Mouse (Mus musculus): ENCODE measurements around the gene Tceal5. TPM values are rescaled to one million over a fixed set of nuclear protein-coding genes. Genes with fewer than 3 reads are reported as not detected.

Gene Tceal5
- 0.28 TPM in 1 of 2 replicates, not detected in the other for polyA plus RNA-seq (2012; ENCODE audit: low replicate concordance)

DNA sequence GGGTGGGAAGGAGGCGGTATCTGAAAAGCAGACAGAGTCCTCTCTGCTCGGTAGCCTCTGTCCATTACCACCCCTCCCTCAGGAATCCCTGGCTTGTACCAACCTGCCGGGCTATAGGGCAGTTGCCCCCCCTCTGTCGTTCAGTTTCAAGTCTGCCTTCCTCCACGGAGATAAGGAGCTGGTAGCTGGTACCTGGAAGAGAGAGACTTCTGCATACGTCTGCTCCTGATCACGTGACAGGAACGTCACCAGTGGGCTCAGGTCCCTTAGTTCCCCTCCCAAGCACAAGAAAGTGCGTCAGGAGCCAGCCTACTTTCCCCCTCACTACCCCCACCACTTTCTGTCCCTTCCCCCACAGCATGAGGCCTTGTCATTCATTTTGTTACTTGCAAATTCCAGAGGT is at the start of gene Tceal5:
Gene Tceal5, minus strand, starts transcription at position 213 of the 403 bp plus-strand sequence.

DNA sequence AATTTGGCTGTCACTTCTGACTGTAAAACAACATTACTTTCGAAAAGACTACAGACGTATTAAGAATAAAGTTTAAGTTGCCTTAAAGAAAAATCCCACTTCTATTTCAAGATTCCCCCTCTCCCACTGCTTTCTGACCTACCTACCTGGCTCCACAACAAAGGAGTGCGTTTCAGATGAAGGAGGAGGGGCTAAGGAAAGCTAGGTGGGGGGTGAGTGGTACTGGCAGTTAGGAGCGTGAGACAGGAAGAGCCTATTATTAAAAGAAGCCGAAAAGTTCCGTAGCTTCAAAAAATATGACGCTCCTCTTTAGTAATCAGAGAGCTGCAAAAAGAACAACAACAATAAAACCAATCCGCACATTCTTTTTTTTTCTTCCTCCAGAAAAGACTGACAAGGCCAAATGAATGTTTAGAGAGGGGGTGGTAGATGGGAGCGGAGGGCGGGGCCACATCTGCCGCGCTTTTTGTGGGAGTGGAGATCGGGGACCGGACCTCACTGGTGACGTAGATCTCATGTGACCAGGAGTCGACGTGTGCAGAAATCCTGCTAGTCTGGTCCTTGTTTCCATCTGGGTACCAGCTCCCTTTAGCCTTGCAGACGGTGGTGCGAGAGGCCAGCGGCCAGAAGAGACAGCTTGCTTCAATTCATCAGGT is 41.0 kb upstream of the Tceal5 start, which contains the start of gene Tceal9:
Gene Tceal9, plus strand, starts transcription at position 506 of the 656 bp plus-strand sequence.

DNA sequence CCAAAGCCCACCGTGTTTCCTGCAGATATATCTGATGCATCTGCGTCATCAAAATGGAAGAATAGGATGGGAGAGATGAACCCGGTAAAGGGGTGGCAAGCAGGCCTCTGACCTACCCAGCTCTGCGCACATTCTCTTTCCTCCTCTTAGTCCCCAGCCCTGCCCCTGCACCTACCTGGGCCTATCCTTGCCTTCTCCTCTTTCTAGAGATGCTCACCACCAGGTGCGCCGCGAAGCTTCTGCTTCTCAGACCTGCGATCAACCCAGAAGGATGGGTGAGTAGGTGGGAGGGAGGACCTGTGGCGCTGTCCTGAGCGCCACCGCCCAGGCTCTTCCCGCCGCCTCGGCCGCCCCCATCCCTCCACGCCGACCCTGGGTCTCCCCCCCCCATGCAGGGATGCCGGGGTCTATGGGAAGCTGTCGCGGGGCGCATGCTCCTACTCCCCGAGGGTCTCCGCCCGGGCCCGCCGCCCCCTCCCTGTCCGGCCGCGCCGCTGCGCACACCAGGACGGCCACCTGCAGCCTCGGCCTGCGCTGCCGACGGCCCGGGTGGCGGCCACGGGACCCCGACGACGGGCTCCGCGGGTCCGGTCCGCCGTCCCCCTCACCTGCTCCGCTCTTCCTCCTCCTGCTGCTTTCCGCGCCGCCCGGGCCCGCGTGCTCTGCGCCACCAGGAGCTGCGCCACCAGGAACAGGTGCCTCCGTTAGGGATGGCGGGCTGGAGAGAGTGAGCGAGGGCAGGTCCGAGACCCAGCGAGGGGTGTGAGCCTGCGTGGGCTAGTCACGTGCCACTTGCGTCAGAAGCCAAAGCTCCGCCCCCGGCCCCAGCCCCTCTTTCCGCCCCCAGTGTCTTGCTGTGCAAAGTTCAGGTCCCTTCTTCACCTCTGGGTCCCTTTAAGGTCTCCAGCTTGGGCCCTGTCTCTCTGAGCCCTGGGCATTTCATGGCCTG is 11.3 kb upstream of the Tceal5 start, which contains the start of the genes Tceal7 and Bex1:
Gene Tceal7, plus strand, starts transcription at position 51 of the 949 bp plus-strand sequence.
Gene Bex1, minus strand, starts transcription at position 785 of the 949 bp plus-strand sequence.

DNA sequence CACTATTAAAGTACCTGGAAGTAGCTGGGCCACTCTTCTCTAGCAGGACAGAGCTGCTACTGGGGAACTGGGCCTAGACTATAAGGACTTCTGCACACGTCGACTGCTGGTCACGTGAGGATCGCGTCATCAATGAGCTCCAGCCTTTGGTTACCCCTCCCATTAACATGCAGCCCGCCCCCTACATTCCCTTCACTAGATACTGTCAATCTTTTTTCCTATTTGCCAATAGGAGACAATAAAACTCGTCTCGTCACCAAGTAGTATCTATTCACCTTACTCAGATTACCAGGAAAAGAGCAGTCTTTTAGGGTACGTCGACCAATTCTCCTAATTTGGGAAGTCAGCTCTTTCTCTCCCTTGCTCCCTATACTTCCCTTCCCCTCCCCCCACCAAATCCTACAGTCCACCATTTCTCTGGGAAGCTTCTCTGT is 31.5 kb downstream of the Tceal5 start, which contains the start of gene Tceal8:
Gene Tceal8, minus strand, starts transcription at position 225 of the 434 bp plus-strand sequence.

Other genes starting within 250 kb of the Tceal5 start
- 1.3 and 1.8 TPM in 2 replicates for gene Arxes2, start 210.1 kb downstream of the Tceal5 start, polyA plus RNA-seq (2012; ENCODE audit: low replicate concordance)
- not detected in 2 replicates for gene Arxes1, start 170.5 kb downstream of the Tceal5 start, polyA plus RNA-seq (2012; ENCODE audit: low replicate concordance)
- 0.54 and 0.74 TPM in 2 replicates for gene Bex2, start 135.6 kb downstream of the Tceal5 start, polyA plus RNA-seq (2012; ENCODE audit: low replicate concordance)
- gene Nxf3, start 118.6 kb downstream of the Tceal5 start, polyA plus RNA-seq (2012; ENCODE audit: low replicate concordance), result not detected in 2 replicates
- 0.36 and 3.0 TPM in 2 replicates for gene Bex4, start 64.9 kb downstream of the Tceal5 start, polyA plus RNA-seq (2012; ENCODE audit: low replicate concordance)
- 0.14 and 4.2 TPM in 2 replicates for gene Tceal8, start 31.5 kb downstream of the Tceal5 start, polyA plus RNA-seq (2012; ENCODE audit: low replicate concordance)
- not detected in 2 replicates for gene Tceal7, start 10.9 kb upstream of the Tceal5 start, polyA plus RNA-seq (2012; ENCODE audit: low replicate concordance)
- gene Bex1, start 11.6 kb upstream of the Tceal5 start, polyA plus RNA-seq (2012; ENCODE audit: low replicate concordance), result 0.41 and 0.52 TPM in 2 replicates
- 17.3 and 33.5 TPM in 2 replicates for gene Tceal9, start 41.2 kb upstream of the Tceal5 start, polyA plus RNA-seq (2012; ENCODE audit: low replicate concordance)
- gene Bex3, start 66.4 kb upstream of the Tceal5 start, polyA plus RNA-seq (2012; ENCODE audit: low replicate concordance), result 68.8 and 86.7 TPM in 2 replicates